Mouse (Mus musculus) G1E (cell line): ENCODE results near the gene Pccb. TPM values are rescaled to one million over a fixed set of nuclear protein-coding genes. Genes with fewer than 3 reads are reported as not detected.

Experiments used
- ATAC-seq: 2 replicates; pipeline ENCODE4 v1.8.0; 2016; ENCODE audit warnings: mild to moderate bottlenecking; ENCODE audit not compliant: insufficient number of reproducible peaks, poor library complexity, low FRiP score, severe bottlenecking; ENCODE audit errors: extremely low read depth
- DNase-seq: peaks from one replicate; pipeline ENCODE4 v3.0.0; 2012; ENCODE audit warnings: low spot score
- H3K27me3 ChIP-seq: 2 replicates; pipeline ENCODE4 v1.6.1; 2012; ENCODE audit warnings: mild to moderate bottlenecking, low read length, inconsistent platforms; ENCODE audit not compliant: insufficient read depth
- H3K36me3 ChIP-seq: replicated peaks from 2 replicates; pipeline ENCODE3; 2012; ENCODE audit warnings: mild to moderate bottlenecking, inconsistent platforms
- H3K4me1 ChIP-seq: 2 replicates; pipeline ENCODE4 v1.6.1; 2012; ENCODE audit warnings: low read depth, low read length, inconsistent platforms, mixed read lengths; ENCODE audit not compliant: insufficient read depth
- H3K4me3 ChIP-seq: 2 replicates; pipeline ENCODE4 v1.5.1; 2012; ENCODE audit warnings: low read depth, mild to moderate bottlenecking, inconsistent platforms, low read length, moderate library complexity, mixed read lengths
- H3K9me3 ChIP-seq: replicated peaks from 2 replicates; pipeline ENCODE4 v1.6.1; 2012; ENCODE audit warnings: inconsistent platforms
- CTCF ChIP-seq: IDR thresholded peaks from 2 replicates; pipeline ENCODE4 v1.5.1; 2012; ENCODE audit warnings: low read depth, low read length, inconsistent platforms, mixed read lengths
- GATA1 ChIP-seq: IDR thresholded peaks from 2 replicates; pipeline ENCODE4 v1.6.1; 2012; ENCODE audit warnings: borderline replicate concordance, low read length, inconsistent platforms, mixed read lengths
- GATA2 ChIP-seq: IDR thresholded peaks from 2 replicates; pipeline ENCODE4 v1.6.1; 2012; ENCODE audit warnings: low read depth, low read length, inconsistent platforms, borderline replicate concordance
- POLR2AphosphoS5 ChIP-seq: IDR thresholded peaks from 2 replicates; pipeline ENCODE4 v1.6.1; 2012; ENCODE audit warnings: low read depth, low read length, inconsistent platforms; ENCODE audit not compliant: insufficient replicate concordance
- TAL1 ChIP-seq: conservative IDR thresholded peaks from 2 replicates; pipeline ENCODE4 v1.6.1; 2012; ENCODE audit warnings: low read depth, low read length, inconsistent platforms, mixed read lengths
- polyA plus RNA-seq: library from polyadenylated mRNA; stranded (reverse); fragments of >175 nt; gene quantifications from 2 replicates; pipeline ENCODE4 v1.2.3, GENCODE M21; 2012
- total RNA-seq, 2 experiments: library from RNA; stranded (forward) in 1 of 2; stranded (reverse) in 1 of 2; fragments of 200-1000 nt in 1 of 2; fragments of >200 nt in 1 of 2; fragmentation: Nextera tagmentation in 1 of 2; gene quantifications; 2 replicates each; pipeline ENCODE4 v1.2.3; 2014 to 2017

The Pccb gene
- total and polyA plus RNA-seq, 3 experiments, result 11.2 to 51.1 (median 14.0) TPM

DNA sequence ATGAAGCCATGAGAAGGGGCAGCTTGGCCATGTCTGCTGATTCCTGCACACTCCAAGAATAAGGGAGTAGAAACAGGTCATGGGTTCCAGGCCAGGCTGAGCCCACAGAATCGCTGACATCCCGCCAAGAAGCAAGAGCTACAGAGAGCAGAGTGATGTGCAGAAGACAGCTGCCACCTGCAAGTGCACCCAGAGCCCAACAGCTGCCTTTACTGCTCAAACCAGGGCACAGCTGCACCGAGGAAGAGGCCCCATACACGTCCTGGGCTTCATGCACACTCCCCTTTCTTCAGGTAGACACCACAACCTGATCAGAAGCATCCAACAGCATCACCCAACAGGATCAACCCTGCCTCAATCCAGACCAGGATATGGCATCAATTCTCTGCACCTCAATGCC, 40.8 kb downstream of the Pccb start:
- no peaks in the 10 kb centered on the region for H3K9me3 ChIP-seq
- ATAC-seq, result no peak
- H3K4me1 ChIP-seq, result no peaks in the 10 kb centered on the region
- DNase-seq, result no peak
- no peak for TF ChIP-seq CTCF
- no peak for TF ChIP-seq GATA1
- TF ChIP-seq POLR2AphosphoS5, result no peak
- no peak for TF ChIP-seq GATA2
- no peak for TF ChIP-seq TAL1
- H3K4me3 ChIP-seq, result no peak overlapping the region
- H3K27me3 ChIP-seq, result no peaks in the 10 kb centered on the region
- peaks cover 31% of the 10 kb centered on the region for H3K36me3 ChIP-seq

DNA sequence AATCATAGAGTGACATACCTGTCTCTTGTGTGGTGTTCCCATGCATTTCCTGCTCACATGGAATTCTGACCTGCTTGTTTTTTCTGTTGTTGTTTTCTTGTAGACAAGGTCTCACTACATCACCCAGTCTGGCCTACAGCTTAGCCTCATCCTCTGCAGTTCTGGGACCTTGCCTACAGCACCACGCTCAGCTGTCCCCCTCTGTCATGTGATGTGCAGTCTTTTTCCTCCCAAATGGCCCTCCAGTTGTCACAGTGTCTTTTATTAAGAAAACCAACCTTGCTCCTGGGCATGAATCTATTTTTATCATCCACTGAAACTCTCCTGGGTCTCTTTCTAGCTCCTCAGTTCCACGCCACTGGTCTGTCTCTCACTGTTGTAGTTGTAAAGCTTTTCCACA, 42.5 kb downstream of the Pccb start:
- H3K36me3 ChIP-seq, result peaks cover 25% of the 10 kb centered on the region
- H3K4me1 ChIP-seq, result no peaks in the 10 kb centered on the region
- no peak for TF ChIP-seq GATA2
- TF ChIP-seq POLR2AphosphoS5, result no peak
- no peak for TF ChIP-seq GATA1
- no peak for TF ChIP-seq TAL1
- TF ChIP-seq CTCF, result no peak
- no peak for ATAC-seq
- no peak for DNase-seq
- H3K9me3 ChIP-seq, result no peaks in the 10 kb centered on the region
- H3K4me3 ChIP-seq, result no peak overlapping the region
- H3K27me3 ChIP-seq, result no peaks in the 10 kb centered on the region

DNA sequence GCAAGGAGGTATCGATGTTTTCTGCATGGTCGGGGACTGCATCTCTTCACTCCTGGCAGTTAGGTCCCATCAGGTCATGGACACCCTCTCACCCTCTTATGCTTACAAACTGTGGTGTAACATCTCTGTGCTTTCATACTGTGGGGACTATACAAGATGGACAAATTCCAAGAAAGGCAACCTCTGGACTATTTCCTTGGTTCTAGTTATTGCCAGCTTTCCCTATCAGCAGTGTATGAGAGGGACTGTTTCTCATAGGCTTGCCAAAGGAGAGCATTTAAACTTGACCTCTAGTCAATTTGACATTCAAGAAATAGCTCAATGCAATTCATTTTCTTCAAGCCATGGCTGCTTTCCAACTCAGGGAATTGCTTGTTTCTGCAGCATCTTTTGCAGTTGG, 43.4 kb downstream of the Pccb start:
- TF ChIP-seq GATA1 (no peak), POLR2AphosphoS5 (no peak), GATA2 (no peak), CTCF (no peak), TAL1 (no peak)
- ATAC-seq (no peak), DNase-seq (no peak)
- no peak overlapping the region for H3K4me3 ChIP-seq
- no peaks in the 10 kb centered on the region for H3K9me3 ChIP-seq
- H3K36me3 ChIP-seq, result peaks cover 25% of the 10 kb centered on the region
- H3K4me1 ChIP-seq, result no peaks in the 10 kb centered on the region
- H3K27me3 ChIP-seq, result no peaks in the 10 kb centered on the region

DNA sequence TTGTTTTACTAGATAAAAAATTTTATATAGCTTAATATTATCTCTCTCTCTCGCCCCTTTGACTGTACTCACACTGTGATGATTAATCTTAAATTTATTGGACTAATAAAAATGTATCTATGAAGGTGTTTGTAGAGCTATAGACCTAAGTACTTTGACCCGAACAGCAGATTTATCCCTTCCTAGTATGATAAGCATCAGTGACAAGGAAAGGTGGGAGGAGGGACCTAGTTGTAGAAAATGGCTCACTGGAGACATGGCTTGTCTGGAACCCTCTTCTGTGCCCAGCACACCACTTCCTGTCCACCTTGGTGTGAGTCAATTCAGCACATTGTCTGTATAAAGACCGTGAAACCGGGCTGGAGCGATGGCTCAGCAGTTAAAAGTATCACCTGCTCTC, 44.1 kb downstream of the Pccb start:
- H3K4me1 ChIP-seq, result no peaks in the 10 kb centered on the region
- TF ChIP-seq GATA1, result no peak
- TF ChIP-seq GATA2, result no peak
- no peak for TF ChIP-seq CTCF
- TF ChIP-seq POLR2AphosphoS5, result no peak
- no peaks in the 10 kb centered on the region for H3K9me3 ChIP-seq
- ATAC-seq, result no peak
- DNase-seq, result no peak
- H3K4me3 ChIP-seq, result no peak overlapping the region
- H3K36me3 ChIP-seq, result peaks cover 22% of the 10 kb centered on the region
- H3K27me3 ChIP-seq, result no peaks in the 10 kb centered on the region

DNA sequence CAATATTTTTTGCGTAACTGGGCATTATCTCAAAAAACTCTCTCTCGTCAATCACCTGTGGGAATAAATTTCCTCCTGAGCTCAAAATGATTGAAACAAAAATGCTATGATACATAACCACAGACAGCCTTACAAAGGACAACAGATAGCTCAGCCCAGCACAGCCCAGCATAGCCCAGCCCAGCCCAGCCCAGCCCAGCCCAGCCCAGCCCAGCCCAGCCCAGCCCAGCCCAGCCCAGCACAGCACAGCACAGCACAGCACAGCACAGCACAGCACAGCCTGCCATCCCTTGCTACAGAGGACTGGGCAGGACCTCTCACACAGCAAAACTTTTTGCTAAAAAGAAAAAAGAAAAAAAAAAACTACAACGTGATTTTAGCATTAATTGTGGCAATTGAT, 46.8 kb downstream of the Pccb start:
- Histone ChIP-seq H3K9me3 (no peaks in the 10 kb centered on the region), H3K27me3 (no peaks in the 10 kb centered on the region), H3K4me1 (no peaks in the 10 kb centered on the region), H3K4me3 (no peak overlapping the region), H3K36me3 (peaks cover 19% of the 10 kb centered on the region)
- ATAC-seq (no peak), DNase-seq (no peak)
- TF ChIP-seq POLR2AphosphoS5, result no peak
- no peak for TF ChIP-seq CTCF
- no peak for TF ChIP-seq GATA1
- TF ChIP-seq TAL1, result no peak
- no peak for TF ChIP-seq GATA2

DNA sequence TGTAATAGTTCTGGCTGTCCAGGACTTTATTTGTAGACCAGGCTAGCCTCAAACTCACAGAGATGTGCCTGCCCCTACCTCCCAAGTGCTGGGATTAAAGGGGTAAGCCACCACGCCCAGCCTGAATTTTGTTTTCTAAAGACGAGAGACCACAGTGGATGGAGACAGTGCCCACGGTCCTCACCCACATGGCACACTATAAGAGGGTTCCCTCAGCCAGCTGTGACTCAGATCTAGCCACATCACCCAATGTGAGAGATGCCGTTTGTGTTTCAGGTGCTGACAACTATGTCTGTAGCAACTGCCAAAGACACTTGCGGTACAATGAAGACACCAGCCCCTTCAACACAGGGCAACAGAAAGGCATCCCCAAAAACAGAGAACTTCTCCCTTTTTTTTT, 47.7 kb downstream of the Pccb start:
- Histone ChIP-seq H3K4me3 (no peak overlapping the region), H3K9me3 (no peaks in the 10 kb centered on the region), H3K36me3 (peaks cover 23% of the 10 kb centered on the region), H3K4me1 (no peaks in the 10 kb centered on the region), H3K27me3 (no peaks in the 10 kb centered on the region)
- ATAC-seq (no peak), DNase-seq (no peak)
- no peak for TF ChIP-seq CTCF
- no peak for TF ChIP-seq GATA1
- TF ChIP-seq TAL1, result no peak
- no peak for TF ChIP-seq POLR2AphosphoS5
- TF ChIP-seq GATA2, result no peak

DNA sequence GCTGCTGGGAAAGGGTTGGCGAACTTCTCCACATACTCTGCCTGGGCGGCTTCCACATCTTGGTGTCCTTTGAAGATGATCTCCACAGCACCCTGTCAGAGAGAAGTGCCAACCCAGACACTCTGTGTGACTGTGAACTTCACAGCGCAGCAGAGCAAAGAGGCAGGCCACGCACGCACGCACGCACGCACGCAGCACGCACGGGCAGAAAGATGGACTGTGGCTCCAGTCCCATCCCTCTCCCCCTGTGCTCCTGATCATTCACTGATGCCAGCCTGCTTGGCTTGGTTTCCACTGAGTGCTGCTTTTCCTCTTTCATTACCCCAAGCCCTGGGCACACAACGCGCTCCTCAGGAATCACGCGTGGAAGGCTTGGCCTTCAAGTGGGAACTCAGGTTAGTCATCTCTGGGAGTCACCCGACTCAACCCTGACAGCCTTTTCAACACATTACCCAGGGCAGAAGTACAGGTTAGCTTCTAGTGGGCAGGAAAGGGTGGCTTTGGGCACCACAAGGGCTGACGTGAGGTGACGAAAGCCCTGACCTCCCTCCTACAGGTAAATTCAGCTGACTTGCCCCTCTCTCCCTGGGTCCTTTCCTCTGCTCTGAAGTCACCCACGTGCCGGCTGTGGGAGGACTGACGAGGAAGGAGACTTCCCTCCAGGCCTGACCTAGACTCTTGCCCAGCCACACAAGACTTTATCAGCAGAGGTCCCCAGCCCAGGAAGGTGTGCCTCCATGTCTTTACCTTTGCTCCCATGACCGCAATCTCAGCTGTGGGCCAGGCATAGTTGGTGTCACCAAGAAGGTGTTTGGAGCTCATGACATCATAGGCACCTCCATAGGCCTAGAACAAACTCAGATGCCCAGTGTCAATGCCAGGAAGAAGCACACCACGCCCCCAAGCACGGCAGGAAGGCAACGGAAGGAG, 50.1 kb downstream of the Pccb start:
- H3K36me3 ChIP-seq, result peaks cover 23% of the 10 kb centered on the region
- no peaks in the 10 kb centered on the region for H3K4me1 ChIP-seq
- H3K27me3 ChIP-seq, result no peaks in the 10 kb centered on the region
- no peaks in the 10 kb centered on the region for H3K9me3 ChIP-seq
- DNase-seq, result no peak
- TF ChIP-seq GATA1 (no peak), TAL1 (no peak), CTCF (no peak), GATA2 (no peak), POLR2AphosphoS5 (no peak)
- no peak overlapping the region for H3K4me3 ChIP-seq
- no peak for ATAC-seq
